Mouse (Mus musculus): ENCODE measurements around the gene Zp1. TPM values are rescaled to one million over a fixed set of nuclear protein-coding genes. Genes with fewer than 3 reads are reported as not detected.
A peak's percentile ranks its signal among the peaks of the same experiment; 100 is the strongest.

Zp1 gene
- polyA plus RNA-seq, 1 experiment from 2014 or later, result not detected

DNA sequence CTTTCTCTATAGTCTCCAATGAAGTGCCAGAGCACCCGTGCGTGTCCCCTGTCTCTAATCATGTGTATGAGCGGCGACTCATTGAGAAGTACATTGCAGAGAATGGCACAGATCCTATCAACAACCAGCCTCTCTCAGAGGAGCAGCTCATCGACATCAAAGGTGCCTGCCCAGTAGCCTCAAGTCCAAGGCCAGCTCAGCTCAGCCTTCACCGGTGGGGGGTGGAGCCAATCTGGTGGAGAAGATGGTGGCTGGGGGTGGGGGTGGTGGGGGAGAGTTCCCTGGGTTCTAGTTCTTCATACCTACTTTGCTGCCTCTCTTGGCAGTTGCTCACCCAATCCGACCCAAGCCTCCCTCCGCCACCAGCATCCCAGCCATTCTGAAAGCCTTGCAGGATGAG is 22.9 kb downstream of the Zp1 start:
- Histone ChIP-seq H3K9me3 (ENCODE audit: low read depth, low read length) (no peaks in the 10 kb centered on the region), H3K4me1 (ENCODE audit: insufficient read depth) (peaks cover 4% of the 10 kb centered on the region; the same call in 1 of the 2 replicates), H3K27ac (ENCODE audit: low read depth) (no peak overlapping the region), H3K36me3 (ENCODE audit: insufficient read depth) (peaks cover 52% of the 10 kb centered on the region), H3K4me2 (no peak overlapping the region; the same call in 1 of the 2 replicates), H3K9ac (no peak overlapping the region), H3K27me3 (ENCODE audit: insufficient read depth, low read length) (no peaks in the 10 kb centered on the region), H3K4me3 (ENCODE audit: low read depth, low read length) (no peak overlapping the region)
- 87% methylated on average over 8 of the region's 8 CpGs for WGBS
- TF ChIP-seq CTCF (IDR thresholded peaks at IDR 0.05; ENCODE audit: low read depth), result no peak
- no peak for ATAC-seq (ENCODE audit: insufficient read depth)
- no peak for DNase-seq

DNA sequence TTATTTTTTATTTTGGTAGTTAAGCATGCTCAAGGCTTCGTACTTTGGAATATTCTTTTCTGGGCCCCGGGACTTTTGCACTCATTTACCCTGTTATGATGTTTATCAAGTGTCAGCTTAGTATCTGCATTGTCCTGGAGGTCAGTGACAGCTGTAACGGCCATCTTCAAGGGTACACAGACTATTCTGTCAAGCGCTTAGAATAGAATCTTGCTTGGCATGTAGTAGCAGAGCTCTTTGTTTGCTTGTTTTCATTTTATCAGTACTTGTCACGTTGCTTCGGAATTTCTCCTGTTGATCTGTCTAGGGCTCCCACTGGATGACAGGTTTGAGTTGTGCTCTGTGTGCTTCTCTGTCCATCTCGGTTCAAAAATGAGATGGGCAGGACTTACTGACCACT is 23.6 kb downstream of the Zp1 start:
- Histone ChIP-seq H3K27ac (ENCODE audit: low read depth) (no peak overlapping the region), H3K4me1 (ENCODE audit: insufficient read depth) (peaks cover 4% of the 10 kb centered on the region; the same call in 1 of the 2 replicates), H3K27me3 (ENCODE audit: insufficient read depth, low read length) (no peaks in the 10 kb centered on the region), H3K4me3 (ENCODE audit: low read depth, low read length) (peak overlapping the region; percentile 84; the same call in 1 of the 2 replicates), H3K9me3 (ENCODE audit: low read depth, low read length) (no peaks in the 10 kb centered on the region), H3K36me3 (ENCODE audit: insufficient read depth) (peaks cover 45% of the 10 kb centered on the region), H3K4me2 (peak overlapping the region; percentile 87), H3K9ac (peak overlapping the region; percentile 85)
- ATAC-seq (ENCODE audit: insufficient read depth) (no peak), DNase-seq (no peak)
- TF ChIP-seq CTCF (IDR thresholded peaks at IDR 0.05; ENCODE audit: low read depth), result no peak
- 56% methylated on average over 7 of the region's 7 CpGs for WGBS

GRCm38 (mm10) chr19:10895708-10896107 is 24.7 kb downstream of the Zp1 start:
- peak overlapping the region; percentile 85 for H3K9ac ChIP-seq
- peaks cover 4% of the 10 kb centered on the region; the same call in 1 of the 2 replicates for H3K4me1 ChIP-seq (ENCODE audit: insufficient read depth)
- no peak for TF ChIP-seq CTCF (IDR thresholded peaks at IDR 0.05; ENCODE audit: low read depth)
- H3K27me3 ChIP-seq (ENCODE audit: insufficient read depth, low read length), result no peaks in the 10 kb centered on the region
- under 1% methylated on average over 16 of the region's 16 CpGs for WGBS
- H3K4me2 ChIP-seq, result peak overlapping the region; percentile 87
- peak overlapping the region; percentile 89 for H3K27ac ChIP-seq (ENCODE audit: low read depth)
- peak overlapping the region; percentile 84 for H3K4me3 ChIP-seq (ENCODE audit: low read depth, low read length)
- DNase-seq (peak; percentile 32), ATAC-seq (ENCODE audit: insufficient read depth) (no peak)
- H3K36me3 ChIP-seq (ENCODE audit: insufficient read depth), result peaks cover 34% of the 10 kb centered on the region
- no peaks in the 10 kb centered on the region for H3K9me3 ChIP-seq (ENCODE audit: low read depth, low read length)

DNA sequence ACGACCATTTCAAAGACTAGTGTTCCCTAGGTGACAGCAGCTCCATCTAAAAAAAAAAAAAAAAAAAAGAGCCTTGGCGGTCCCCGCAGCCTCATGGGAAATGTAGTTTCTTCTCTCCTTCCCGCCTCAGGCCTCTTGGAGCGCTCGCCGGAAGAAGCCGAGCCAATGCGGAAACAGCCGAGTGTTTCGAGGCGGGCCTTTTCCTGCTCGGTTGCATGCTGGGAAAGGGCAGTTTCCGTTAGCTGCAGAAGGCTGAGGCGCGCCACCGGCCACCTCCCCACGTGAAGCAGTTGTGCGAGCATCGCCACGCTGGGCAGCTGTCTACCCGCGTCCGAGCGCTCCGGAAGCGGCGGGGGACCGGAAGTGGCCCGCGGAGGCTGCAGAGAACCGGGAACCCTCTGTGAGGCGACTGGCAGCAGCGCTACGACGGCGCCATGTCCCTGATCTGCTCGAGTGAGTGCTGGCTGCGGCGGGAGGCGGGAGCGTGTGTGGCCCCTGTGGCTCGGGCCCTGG is 25.4 kb downstream of the Zp1 start, which contains the start of gene Prpf19:
Gene Prpf19, plus strand, starts transcription at position 216 of the 513 bp plus-strand sequence.
- peak within 1 kb of the TSS; percentile 84 for H3K4me3 ChIP-seq (ENCODE audit: low read depth, low read length)
- under 1% methylated on average over 43 of the region's 43 CpGs for WGBS
- peak; percentile 99 for DNase-seq
- no peaks in the 10 kb centered on the region for H3K27me3 ChIP-seq (ENCODE audit: insufficient read depth, low read length)
- H3K9ac ChIP-seq, result peak within 1 kb of the TSS; percentile 85
- peak; percentile 97 for ATAC-seq (ENCODE audit: insufficient read depth)
- H3K4me1 ChIP-seq (ENCODE audit: insufficient read depth), result peaks cover 4% of the 10 kb centered on the region; the same call in 1 of the 2 replicates
- H3K27ac ChIP-seq (ENCODE audit: low read depth), result peak within 1 kb of the TSS; percentile 89
- no peaks in the 10 kb centered on the region for H3K9me3 ChIP-seq (ENCODE audit: low read depth, low read length)
- H3K4me2 ChIP-seq, result peak within 1 kb of the TSS; percentile 87
- H3K36me3 ChIP-seq (ENCODE audit: insufficient read depth), result peaks cover 27% of the 10 kb centered on the region
- peak; percentile 37; the same call in 1 of the 2 replicates for TF ChIP-seq CTCF (IDR thresholded peaks at IDR 0.05; ENCODE audit: low read depth)

- no peak for TF ChIP-seq CTCF (IDR thresholded peaks at IDR 0.05; ENCODE audit: low read depth)
- H3K4me2 ChIP-seq, result no peak overlapping the region
- H3K4me3 ChIP-seq (ENCODE audit: low read depth, low read length), result no peak overlapping the region
- no peaks in the 10 kb centered on the region for H3K9me3 ChIP-seq (ENCODE audit: low read depth, low read length)
- H3K36me3 ChIP-seq (ENCODE audit: insufficient read depth), result no peaks in the 10 kb centered on the region
- DNase-seq, result no peak
- no peak overlapping the region for H3K9ac ChIP-seq
- no peak for ATAC-seq (ENCODE audit: insufficient read depth)
- H3K4me1 ChIP-seq (ENCODE audit: insufficient read depth), result peaks cover 4% of the 10 kb centered on the region; the same call in 1 of the 2 replicates
- H3K27me3 ChIP-seq (ENCODE audit: insufficient read depth, low read length), result no peaks in the 10 kb centered on the region
- 82% methylated on average over 3 of the region's 3 CpGs for WGBS
- no peak overlapping the region for H3K27ac ChIP-seq (ENCODE audit: low read depth)
These were observed 28.2 kb downstream of the Zp1 start for GRCm38 (mm10) chr19:10892201-10892600.

DNA sequence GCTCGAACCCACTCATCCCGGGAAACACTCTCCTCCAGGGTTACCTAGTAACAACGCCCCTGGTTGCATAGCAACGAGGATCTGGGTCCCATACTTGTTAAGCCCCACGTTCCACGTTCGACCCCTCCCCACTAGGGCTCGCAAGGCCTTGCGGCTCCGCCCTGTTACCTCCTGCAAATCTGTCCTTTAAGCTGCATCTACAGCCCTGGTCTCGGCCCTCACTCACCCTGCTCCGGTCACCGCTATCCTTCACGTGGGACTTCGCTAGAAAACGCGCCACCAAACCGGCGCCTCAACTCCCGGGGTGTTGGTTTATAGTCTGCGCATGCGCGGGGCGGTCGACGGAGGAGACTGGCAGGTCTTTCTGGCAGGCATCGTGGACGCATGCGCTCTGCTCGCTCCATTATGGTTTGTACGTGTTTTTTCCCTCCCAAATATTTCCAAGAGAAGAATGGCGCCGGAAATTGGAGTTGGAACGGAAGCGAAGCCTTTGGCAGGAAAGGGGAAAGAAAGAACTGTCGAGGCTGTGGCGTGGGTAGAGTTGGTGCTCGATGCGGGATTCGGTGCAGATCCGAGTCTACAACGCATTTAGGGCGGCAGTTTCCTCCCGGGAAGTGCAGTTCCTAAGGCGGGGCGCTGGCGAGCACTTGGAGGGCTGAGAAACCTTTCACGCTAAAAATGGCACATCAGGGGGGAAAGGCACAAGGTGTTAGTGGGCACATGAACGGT is 38.8 kb downstream of the Zp1 start, which contains the start of gene Tmem109:
Gene Tmem109, minus strand, starts transcription at position 576 of the 729 bp plus-strand sequence.
- DNase-seq (peak; percentile 98), ATAC-seq (ENCODE audit: insufficient read depth) (peak; percentile 92)
- under 1% methylated on average over 49 of the region's 49 CpGs for WGBS
- peak within 1 kb of the TSS; percentile 92 for H3K4me2 ChIP-seq
- peaks cover 18% of the 10 kb centered on the region for H3K36me3 ChIP-seq (ENCODE audit: insufficient read depth)
- H3K27ac ChIP-seq (ENCODE audit: low read depth), result peak within 1 kb of the TSS; percentile 97
- peaks cover 8% of the 10 kb centered on the region; the same call in 1 of the 2 replicates for H3K9me3 ChIP-seq (ENCODE audit: low read depth, low read length)
- peak; percentile 42 for TF ChIP-seq CTCF (IDR thresholded peaks at IDR 0.05; ENCODE audit: low read depth)
- H3K4me1 ChIP-seq (ENCODE audit: insufficient read depth), result no peaks in the 10 kb centered on the region
- H3K4me3 ChIP-seq (ENCODE audit: low read depth, low read length), result peak within 1 kb of the TSS; percentile 65
- no peaks in the 10 kb centered on the region for H3K27me3 ChIP-seq (ENCODE audit: insufficient read depth, low read length)
- H3K9ac ChIP-seq, result peak within 1 kb of the TSS; percentile 64

DNA sequence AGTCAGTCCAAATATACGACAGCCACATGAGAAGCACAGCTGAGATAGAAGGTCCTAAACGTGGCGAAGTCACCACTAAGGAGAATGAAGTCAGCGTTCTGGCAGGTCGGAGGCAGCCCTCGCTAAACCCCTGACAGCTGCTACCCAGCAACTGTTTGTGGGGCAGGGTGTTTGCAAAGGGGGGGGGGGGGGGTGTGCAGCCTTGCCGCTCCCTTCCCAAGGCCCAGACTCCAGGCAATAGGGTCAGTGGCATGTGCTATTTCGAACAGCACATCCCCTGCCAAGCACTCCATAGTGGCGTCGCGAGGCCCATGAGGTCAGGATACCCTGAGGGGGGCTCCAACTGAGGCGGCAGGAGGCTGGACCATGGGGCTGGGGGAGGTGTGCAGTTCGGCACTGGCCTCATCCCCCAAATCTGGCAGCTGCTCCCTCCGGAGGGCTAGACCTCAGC is 39.4 kb downstream of the Zp1 start:
- 0% methylated on average over 14 of the region's 14 CpGs for WGBS
- TF ChIP-seq CTCF (IDR thresholded peaks at IDR 0.05; ENCODE audit: low read depth), result no peak
- H3K27ac ChIP-seq (ENCODE audit: low read depth), result peak overlapping the region; percentile 97
- DNase-seq (no peak), ATAC-seq (ENCODE audit: insufficient read depth) (peak; percentile 70)
- no peaks in the 10 kb centered on the region for H3K4me1 ChIP-seq (ENCODE audit: insufficient read depth)
- H3K4me2 ChIP-seq, result peak overlapping the region; percentile 92
- H3K4me3 ChIP-seq (ENCODE audit: low read depth, low read length), result peak overlapping the region; percentile 65
- peak overlapping the region; percentile 64 for H3K9ac ChIP-seq
- H3K36me3 ChIP-seq (ENCODE audit: insufficient read depth), result peaks cover 18% of the 10 kb centered on the region
- no peaks in the 10 kb centered on the region for H3K27me3 ChIP-seq (ENCODE audit: insufficient read depth, low read length)
- peaks cover 8% of the 10 kb centered on the region; the same call in 1 of the 2 replicates for H3K9me3 ChIP-seq (ENCODE audit: low read depth, low read length)

All from lung, embryonic 14.5 days (tissue).